Mouse (Mus musculus): ENCODE results near the gene Olfr1440. TPM values are rescaled to one million over a fixed set of nuclear protein-coding genes. Genes with fewer than 3 reads are reported as not detected.

Olfr1440 gene
- polyA plus RNA-seq, 1 experiment from 2014 or later = not detected

- Histone ChIP-seq H3K4me3 (ENCODE audit: low read depth, low read length) (no peak within 1 kb of the TSS), H3K4me2 (ENCODE audit: low read depth, low read length) (no peak within 1 kb of the TSS), H3K27ac (ENCODE audit: low read length) (no peak within 1 kb of the TSS), H3K9ac (ENCODE audit: low read depth, low read length) (no peak within 1 kb of the TSS), H3K27me3 (ENCODE audit: control insufficient read depth, insufficient read depth, low read depth, low read length) (no peaks in the 10 kb centered on the region; the same call in 1 of the 2 replicates), H3K36me3 (ENCODE audit: control insufficient read depth, insufficient read depth) (no peaks in the 10 kb centered on the region), H3K9me3 (replicated peaks; ENCODE audit: control insufficient read depth, low read length) (no peaks in the 10 kb centered on the region), H3K4me1 (ENCODE audit: control insufficient read depth, low read depth, low read length) (no peaks in the 10 kb centered on the region)
- WGBS (ENCODE audit: insufficient replicate concordance) = 80% methylated on average over 6 of the region's 6 CpGs
- ATAC-seq (ENCODE audit: low read depth) = no peak
These were observed 40.5 kb downstream of the Olfr1440 start, which contains the start of gene Pfpl for GRCm38 (mm10) chr19:12427605-12428004. Gene Pfpl, plus strand, starts transcription at chr19:12427905.

- ATAC-seq (ENCODE audit: low read depth) = no peak
- no peaks in the 10 kb centered on the region for H3K36me3 ChIP-seq (ENCODE audit: control insufficient read depth, insufficient read depth)
- H3K27me3 ChIP-seq (ENCODE audit: control insufficient read depth, insufficient read depth, low read depth, low read length) = no peaks in the 10 kb centered on the region; the same call in 1 of the 2 replicates
- no peak overlapping the region for H3K9ac ChIP-seq (ENCODE audit: low read depth, low read length)
- H3K4me3 ChIP-seq (ENCODE audit: low read depth, low read length) = no peak overlapping the region
- WGBS (ENCODE audit: insufficient replicate concordance) = 7% methylated on average over 2 of the region's 2 CpGs
- no peak overlapping the region for H3K27ac ChIP-seq (ENCODE audit: low read length)
- H3K9me3 ChIP-seq (replicated peaks; ENCODE audit: control insufficient read depth, low read length) = no peaks in the 10 kb centered on the region
- no peak overlapping the region for H3K4me2 ChIP-seq (ENCODE audit: low read depth, low read length)
- H3K4me1 ChIP-seq (ENCODE audit: control insufficient read depth, low read depth, low read length) = no peaks in the 10 kb centered on the region
These were observed 46.0 kb downstream of the Olfr1440 start for GRCm38 (mm10) chr19:12433033-12433432.

GRCm38 (mm10) chr19:12435011-12435416 lies 47.9 kb downstream of the Olfr1440 start:
- 49% methylated on average over 4 of the region's 4 CpGs for WGBS (ENCODE audit: insufficient replicate concordance)

DNA sequence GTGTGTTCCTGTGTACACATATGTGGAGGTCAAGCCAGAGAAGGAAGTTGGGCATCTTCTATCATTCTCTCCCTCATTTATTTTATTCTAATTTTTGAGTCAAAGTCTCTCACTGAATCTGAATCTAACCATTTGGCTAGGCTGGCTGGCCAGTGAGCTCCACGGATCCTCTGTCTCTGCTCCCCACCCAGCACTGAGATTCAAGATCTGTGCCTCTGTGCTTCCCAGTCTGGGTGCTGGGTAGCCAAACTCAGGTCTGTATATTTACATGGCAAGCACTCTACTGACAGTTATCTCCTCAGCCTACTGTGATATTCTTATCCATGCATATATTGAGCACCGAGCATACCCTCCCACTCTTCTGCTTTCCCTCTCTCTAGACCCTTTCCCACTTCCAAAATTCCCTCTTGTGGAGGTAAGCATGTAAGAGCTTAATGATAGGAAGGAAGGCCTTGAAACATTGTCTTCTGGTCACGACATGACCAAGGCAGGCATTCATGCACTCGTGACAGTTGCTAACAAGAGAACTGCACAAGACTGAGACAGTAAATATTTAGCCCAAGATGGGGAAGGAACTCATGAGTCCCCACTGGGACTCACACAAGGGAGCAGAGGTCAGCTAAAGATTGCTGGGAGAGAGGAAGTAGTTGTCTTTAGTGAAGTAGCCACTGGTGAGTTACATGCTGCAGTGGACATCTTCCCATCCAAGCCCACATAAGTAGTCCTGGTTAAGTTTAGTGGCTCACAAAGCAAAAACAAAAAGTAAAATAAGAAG lies 48.9 kb downstream of the Olfr1440 start:
- H3K27me3 ChIP-seq (ENCODE audit: control insufficient read depth, insufficient read depth, low read depth, low read length) = no peaks in the 10 kb centered on the region; the same call in 1 of the 2 replicates

More at GRCm38 (mm10) chr19:12435011-12435416, 47.9 kb downstream of the Olfr1440 start:
- no peaks in the 10 kb centered on the region for H3K4me1 ChIP-seq (ENCODE audit: control insufficient read depth, low read depth, low read length)
- H3K9ac ChIP-seq (ENCODE audit: low read depth, low read length) = no peak overlapping the region
- no peaks in the 10 kb centered on the region; the same call in 1 of the 2 replicates for H3K27me3 ChIP-seq (ENCODE audit: control insufficient read depth, insufficient read depth, low read depth, low read length)
- H3K4me2 ChIP-seq (ENCODE audit: low read depth, low read length) = no peak overlapping the region
- H3K27ac ChIP-seq (ENCODE audit: low read length) = peak overlapping the region; percentile 6
- no peak overlapping the region for H3K4me3 ChIP-seq (ENCODE audit: low read depth, low read length)
- ATAC-seq (ENCODE audit: low read depth) = peak; percentile 37; the same call in 1 of the 2 replicates
- no peaks in the 10 kb centered on the region for H3K9me3 ChIP-seq (replicated peaks; ENCODE audit: control insufficient read depth, low read length)
- H3K36me3 ChIP-seq (ENCODE audit: control insufficient read depth, insufficient read depth) = no peaks in the 10 kb centered on the region

DNA sequence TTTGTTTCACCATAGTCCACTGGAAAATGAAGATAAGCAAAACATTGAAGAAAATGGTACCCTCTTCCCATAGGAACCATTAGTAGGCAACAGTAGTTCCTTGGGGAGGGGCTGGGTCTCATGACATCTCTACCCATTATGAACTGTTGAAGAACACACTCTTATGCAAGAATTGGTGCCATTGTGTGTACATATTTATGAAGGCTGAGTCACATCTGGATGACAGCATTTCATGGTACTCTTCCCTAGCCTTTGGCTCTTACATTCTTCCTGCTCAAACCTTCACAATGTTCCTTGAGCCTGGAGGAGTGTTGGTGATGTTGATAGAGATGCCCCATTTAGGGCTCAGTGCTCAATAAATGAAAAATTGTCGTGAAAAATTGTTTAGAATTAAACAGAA lies 52.5 kb downstream of the Olfr1440 start:
- H3K4me2 ChIP-seq (ENCODE audit: low read depth, low read length) = no peak overlapping the region
- no peak overlapping the region for H3K9ac ChIP-seq (ENCODE audit: low read depth, low read length)
- 35% methylated on average over 1 of the region's 1 CpGs for WGBS (ENCODE audit: insufficient replicate concordance)
- no peaks in the 10 kb centered on the region for H3K4me1 ChIP-seq (ENCODE audit: control insufficient read depth, low read depth, low read length)
- H3K36me3 ChIP-seq (ENCODE audit: control insufficient read depth, insufficient read depth) = no peaks in the 10 kb centered on the region
- no peaks in the 10 kb centered on the region for H3K27me3 ChIP-seq (ENCODE audit: control insufficient read depth, insufficient read depth, low read depth, low read length)
- H3K27ac ChIP-seq (ENCODE audit: low read length) = no peak overlapping the region
- H3K9me3 ChIP-seq (replicated peaks; ENCODE audit: control insufficient read depth, low read length) = no peaks in the 10 kb centered on the region
- ATAC-seq (ENCODE audit: low read depth) = no peak
- no peak overlapping the region for H3K4me3 ChIP-seq (ENCODE audit: low read depth, low read length)

More for the DNA sequence above, 48.9 kb downstream of the Olfr1440 start:
- 0 out of 2 replicates have a peak overlapping the region, but pooled peaks have one; percentile 53 for H3K27ac ChIP-seq (ENCODE audit: low read length)
- ATAC-seq (ENCODE audit: low read depth) = peak; percentile 37; the same call in 1 of the 2 replicates
- H3K4me3 ChIP-seq (ENCODE audit: low read depth, low read length) = no peak overlapping the region
- H3K4me2 ChIP-seq (ENCODE audit: low read depth, low read length) = no peak overlapping the region
- 38% methylated on average over 4 of the region's 4 CpGs for WGBS (ENCODE audit: insufficient replicate concordance)
- no peaks in the 10 kb centered on the region for H3K4me1 ChIP-seq (ENCODE audit: control insufficient read depth, low read depth, low read length)
- H3K36me3 ChIP-seq (ENCODE audit: control insufficient read depth, insufficient read depth) = no peaks in the 10 kb centered on the region
- no peaks in the 10 kb centered on the region for H3K9me3 ChIP-seq (replicated peaks; ENCODE audit: control insufficient read depth, low read length)
- H3K9ac ChIP-seq (ENCODE audit: low read depth, low read length) = no peak overlapping the region

GRCm38 (mm10) chr19:12440103-12440725 lies 53.1 kb downstream of the Olfr1440 start:
- no peak overlapping the region for H3K4me2 ChIP-seq (ENCODE audit: low read depth, low read length)
- ATAC-seq (ENCODE audit: low read depth) = no peak
- H3K27ac ChIP-seq (ENCODE audit: low read length) = peak overlapping the region; percentile 21; the same call in 1 of the 2 replicates
- H3K9me3 ChIP-seq (replicated peaks; ENCODE audit: control insufficient read depth, low read length) = no peaks in the 10 kb centered on the region
- H3K4me1 ChIP-seq (ENCODE audit: control insufficient read depth, low read depth, low read length) = no peaks in the 10 kb centered on the region
- no peak overlapping the region for H3K9ac ChIP-seq (ENCODE audit: low read depth, low read length)
- H3K27me3 ChIP-seq (ENCODE audit: control insufficient read depth, insufficient read depth, low read depth, low read length) = no peaks in the 10 kb centered on the region
- 36% methylated on average over 5 of the region's 5 CpGs for WGBS (ENCODE audit: insufficient replicate concordance)
- H3K36me3 ChIP-seq (ENCODE audit: control insufficient read depth, insufficient read depth) = no peaks in the 10 kb centered on the region
- H3K4me3 ChIP-seq (ENCODE audit: low read depth, low read length) = no peak overlapping the region

- H3K36me3 ChIP-seq (ENCODE audit: control insufficient read depth, insufficient read depth) = no peaks in the 10 kb centered on the region
- H3K4me3 ChIP-seq (ENCODE audit: low read depth, low read length) = no peak overlapping the region
- no peak overlapping the region for H3K9ac ChIP-seq (ENCODE audit: low read depth, low read length)
- 40% methylated on average over 4 of the region's 4 CpGs for WGBS (ENCODE audit: insufficient replicate concordance)
- no peaks in the 10 kb centered on the region for H3K9me3 ChIP-seq (replicated peaks; ENCODE audit: control insufficient read depth, low read length)
- H3K4me1 ChIP-seq (ENCODE audit: control insufficient read depth, low read depth, low read length) = no peaks in the 10 kb centered on the region
- no peak for ATAC-seq (ENCODE audit: low read depth)
- H3K27ac ChIP-seq (ENCODE audit: low read length) = no peak overlapping the region
- H3K27me3 ChIP-seq (ENCODE audit: control insufficient read depth, insufficient read depth, low read depth, low read length) = no peaks in the 10 kb centered on the region
- H3K4me2 ChIP-seq (ENCODE audit: low read depth, low read length) = no peak overlapping the region
These were observed 55.5 kb downstream of the Olfr1440 start for GRCm38 (mm10) chr19:12442560-12442959.

GRCm38 (mm10) chr19:12445014-12445413 lies 57.9 kb downstream of the Olfr1440 start:
- peak; percentile 74 for ATAC-seq (ENCODE audit: low read depth)

More at GRCm38 (mm10) chr19:12445014-12445413, 57.9 kb downstream of the Olfr1440 start:
- no peaks in the 10 kb centered on the region for H3K27me3 ChIP-seq (ENCODE audit: control insufficient read depth, insufficient read depth, low read depth, low read length)
- H3K27ac ChIP-seq (ENCODE audit: low read length) = no peak overlapping the region
- 43% methylated on average over 3 of the region's 3 CpGs for WGBS (ENCODE audit: insufficient replicate concordance)
- no peak overlapping the region for H3K9ac ChIP-seq (ENCODE audit: low read depth, low read length)
- H3K4me2 ChIP-seq (ENCODE audit: low read depth, low read length) = no peak overlapping the region
- no peaks in the 10 kb centered on the region for H3K9me3 ChIP-seq (replicated peaks; ENCODE audit: control insufficient read depth, low read length)
- no peaks in the 10 kb centered on the region for H3K36me3 ChIP-seq (ENCODE audit: control insufficient read depth, insufficient read depth)
- no peak overlapping the region for H3K4me3 ChIP-seq (ENCODE audit: low read depth, low read length)
- H3K4me1 ChIP-seq (ENCODE audit: control insufficient read depth, low read depth, low read length) = no peaks in the 10 kb centered on the region

All from liver, embryonic 16.5 days (tissue).